Mouse (Mus musculus) hindbrain, embryonic 15.5 days (tissue): ENCODE results near the gene Dll4. TPM values are rescaled to one million over a fixed set of nuclear protein-coding genes. Genes with fewer than 3 reads are reported as not detected.

ENCODE experiments used
- ATAC-seq: fragments of 200-750 bp; cut with Nextera tagmentation; 2 replicates; pipeline ENCODE4 v1.8.0; 2017; ENCODE audit warnings: low read depth, moderate number of reproducible peaks, moderate TSS enrichment; ENCODE audit not compliant: low FRiP score
- H3K27ac ChIP-seq: fragments of 300-500 bp; sonication (generic); replicated peaks from 2 replicates; pipeline ENCODE4 v1.5.1; 2015; ENCODE audit warnings: mild to moderate bottlenecking, inconsistent platforms
- H3K27me3 ChIP-seq: fragments of 300-500 bp; sonication (generic); 2 replicates; pipeline ENCODE4 v1.6.1; 2015; ENCODE audit warnings: control low read depth, inconsistent platforms
- H3K36me3 ChIP-seq: fragments of 300-500 bp; sonication (generic); 2 replicates; pipeline ENCODE4 v1.6.1; 2015; ENCODE audit warnings: control low read depth, inconsistent platforms
- H3K4me1 ChIP-seq: fragments of 300-500 bp; sonication (generic); replicated peaks from 2 replicates; pipeline ENCODE4 v1.6.1; 2015; ENCODE audit warnings: control low read depth, inconsistent platforms
- H3K4me2 ChIP-seq: fragments of 300-500 bp; sonication (generic); 2 replicates; pipeline ENCODE4 v1.6.1; 2015; ENCODE audit warnings: moderate library complexity, mild to moderate bottlenecking, inconsistent platforms
- H3K4me3 ChIP-seq: fragments of 300-500 bp; sonication (generic); 2 replicates; pipeline ENCODE4 v1.5.1; 2015; ENCODE audit warnings: mild to moderate bottlenecking, inconsistent platforms
- H3K9ac ChIP-seq: fragments of 300-500 bp; sonication (generic); 2 replicates; pipeline ENCODE4 v1.6.1; 2015; ENCODE audit warnings: inconsistent platforms
- H3K9me3 ChIP-seq: fragments of 300-500 bp; sonication (generic); 2 replicates; pipeline ENCODE4 v1.6.1; 2016; ENCODE audit warnings: control low read depth, inconsistent platforms
- WGBS: fragments of 180-500 bp; shearing (Covaris S2); methylation state at CpG from one replicate; pipeline ENCODE4 v1.1.7; 2015; 5-methylcytosine and 5-hydroxymethylcytosine counted together
- polyA plus RNA-seq: library from polyadenylated mRNA; unstranded; fragments of >200 nt; fragmentation: Nextera tagmentation; extraction: Ambion mirVana; gene quantifications from 2 replicates; pipeline ENCODE4 v1.2.1, GENCODE M21; 2015

The Dll4 gene
- polyA plus RNA-seq, 1 experiment from 2014 or later, result 5.1 TPM

DNA sequence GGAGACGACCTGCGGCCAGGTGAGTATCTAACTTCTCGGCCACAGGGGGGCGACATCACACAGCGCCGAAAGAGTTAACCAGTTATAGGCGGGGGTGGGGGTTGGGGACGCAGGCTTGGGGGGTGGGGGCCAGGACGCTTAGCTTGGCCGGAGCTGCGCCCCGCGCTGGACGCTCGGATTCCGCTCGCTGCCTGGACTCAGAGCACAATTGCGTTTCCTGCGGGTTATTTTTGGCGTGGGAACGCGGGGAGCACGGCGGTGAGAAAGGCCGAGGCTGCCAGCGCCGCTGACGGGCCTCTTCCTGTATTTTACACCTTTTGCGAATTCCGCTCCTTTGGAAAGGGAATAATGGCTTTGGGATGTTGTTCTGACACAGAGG lies 1.5 kb downstream of the Dll4 start:
- Histone ChIP-seq H3K27ac (no peak overlapping the region), H3K9me3 (no peaks in the 10 kb centered on the region), H3K4me3 (peak overlapping the region; percentile 47), H3K9ac (peak overlapping the region; percentile 34), H3K4me2 (peak overlapping the region; percentile 96), H3K4me1 (peaks cover 66% of the 10 kb centered on the region), H3K27me3 (peaks cover 84% of the 10 kb centered on the region), H3K36me3 (no peaks in the 10 kb centered on the region)
- ATAC-seq, result no peak
- under 1% methylated on average over 30 of the region's 30 CpGs for WGBS

DNA sequence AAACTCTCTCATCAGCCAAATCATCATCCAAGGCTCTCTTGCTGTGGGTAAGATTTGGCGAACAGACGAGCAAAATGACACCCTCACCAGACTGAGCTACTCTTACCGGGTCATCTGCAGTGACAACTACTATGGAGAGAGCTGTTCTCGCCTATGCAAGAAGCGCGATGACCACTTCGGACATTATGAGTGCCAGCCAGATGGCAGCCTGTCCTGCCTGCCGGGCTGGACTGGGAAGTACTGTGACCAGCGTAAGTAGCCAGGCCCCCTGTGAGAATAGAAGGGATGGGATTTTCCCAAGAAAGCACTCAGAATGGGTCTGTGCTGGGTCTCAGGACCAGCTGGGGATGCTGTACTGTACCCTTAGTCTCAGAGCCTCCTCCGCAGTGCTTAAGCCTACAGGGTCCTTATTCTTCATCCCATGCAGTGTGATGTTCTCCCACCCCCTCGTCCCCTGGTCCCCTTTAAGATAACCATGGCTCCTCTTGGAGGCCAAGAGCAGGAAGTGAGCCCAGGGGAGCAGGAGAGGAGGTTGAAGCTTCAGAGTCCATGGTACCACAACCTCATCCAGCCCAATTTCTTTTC lies 2.5 kb downstream of the Dll4 start:
- no peak for ATAC-seq
- Histone ChIP-seq H3K27ac (no peak overlapping the region), H3K36me3 (no peaks in the 10 kb centered on the region), H3K27me3 (peaks cover 78% of the 10 kb centered on the region), H3K9me3 (no peaks in the 10 kb centered on the region), H3K9ac (no peak overlapping the region), H3K4me1 (peaks cover 57% of the 10 kb centered on the region), H3K4me3 (peak overlapping the region; percentile 47), H3K4me2 (peak overlapping the region; percentile 96)
- 16% methylated on average over 11 of the region's 11 CpGs for WGBS

DNA sequence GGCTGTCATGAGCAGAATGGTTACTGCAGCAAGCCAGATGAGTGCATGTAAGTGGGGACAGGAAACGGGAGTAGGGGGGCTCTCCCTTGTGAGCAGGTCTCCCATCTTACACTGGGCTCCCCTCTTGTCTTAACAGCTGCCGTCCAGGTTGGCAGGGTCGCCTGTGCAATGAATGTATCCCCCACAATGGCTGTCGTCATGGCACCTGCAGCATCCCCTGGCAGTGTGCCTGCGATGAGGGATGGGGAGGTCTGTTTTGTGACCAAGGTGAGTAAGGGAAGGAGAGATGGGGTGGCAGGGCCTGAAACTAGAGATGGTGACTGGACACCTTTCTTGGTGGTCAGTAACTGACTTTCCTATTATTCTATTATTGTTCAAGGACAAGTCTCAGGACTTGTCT lies 3.0 kb downstream of the Dll4 start:
- H3K4me2 ChIP-seq, result peak overlapping the region; percentile 96
- no peak overlapping the region for H3K27ac ChIP-seq
- H3K9ac ChIP-seq, result no peak overlapping the region
- H3K9me3 ChIP-seq, result no peaks in the 10 kb centered on the region
- peak overlapping the region; percentile 47 for H3K4me3 ChIP-seq
- peaks cover 57% of the 10 kb centered on the region for H3K4me1 ChIP-seq
- no peak for ATAC-seq
- peaks cover 73% of the 10 kb centered on the region for H3K27me3 ChIP-seq
- WGBS, result 27% methylated on average over 5 of the region's 5 CpGs
- H3K36me3 ChIP-seq, result no peaks in the 10 kb centered on the region

DNA sequence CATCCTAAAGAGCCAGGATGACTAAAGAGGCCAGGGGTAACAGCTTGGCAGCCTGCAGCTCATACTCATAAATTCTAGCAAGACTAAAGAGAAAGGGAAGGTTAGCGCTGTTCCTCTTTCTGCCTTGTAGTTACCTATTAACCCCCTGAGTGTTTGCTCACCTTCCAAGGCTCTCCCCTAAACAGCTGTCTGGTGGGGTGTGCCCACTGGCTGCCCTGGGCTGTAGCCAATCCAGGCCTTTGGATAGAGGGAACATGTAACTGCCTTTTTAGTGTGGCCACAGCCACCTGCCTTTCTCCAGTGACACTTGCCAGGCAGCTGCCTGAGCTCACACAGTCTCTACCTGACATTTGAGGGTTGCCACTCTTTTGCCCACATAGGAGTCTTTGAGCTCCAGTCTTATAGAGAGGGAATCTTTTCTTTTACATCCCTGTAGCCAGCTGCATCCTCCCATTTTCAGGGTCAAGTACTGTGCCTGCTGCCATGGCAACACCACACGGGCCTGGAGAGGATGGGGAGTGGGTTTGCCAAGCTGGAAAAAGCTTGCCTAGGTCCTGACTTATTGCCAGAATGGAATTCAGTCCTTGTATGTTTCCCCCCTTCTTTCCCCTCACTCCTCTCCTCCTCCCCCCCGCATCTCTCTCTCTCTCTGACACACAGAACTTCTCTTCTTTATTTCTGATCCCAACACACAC lies 3.7 kb downstream of the Dll4 start:
- Histone ChIP-seq H3K36me3 (no peaks in the 10 kb centered on the region), H3K27ac (no peak overlapping the region), H3K4me1 (peaks cover 51% of the 10 kb centered on the region), H3K27me3 (peaks cover 67% of the 10 kb centered on the region), H3K9me3 (no peaks in the 10 kb centered on the region), H3K4me2 (peak overlapping the region; percentile 96), H3K4me3 (no peak overlapping the region), H3K9ac (no peak overlapping the region)
- ATAC-seq, result no peak
- 46% methylated on average over 3 of the region's 3 CpGs for WGBS

DNA sequence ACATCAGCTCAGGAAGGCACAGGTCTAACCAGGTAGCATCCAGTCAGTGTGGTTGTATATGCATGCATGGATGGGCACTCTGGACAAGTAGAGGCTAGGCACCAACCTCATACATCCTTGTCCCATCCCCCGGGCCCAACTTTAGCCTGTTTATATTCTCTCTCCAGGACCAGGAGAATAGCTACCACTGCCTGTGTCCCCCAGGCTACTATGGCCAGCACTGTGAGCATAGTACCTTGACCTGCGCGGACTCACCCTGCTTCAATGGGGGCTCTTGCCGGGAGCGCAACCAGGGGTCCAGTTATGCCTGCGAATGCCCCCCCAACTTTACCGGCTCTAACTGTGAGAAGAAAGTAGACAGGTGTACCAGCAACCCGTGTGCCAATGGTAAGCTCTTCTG lies 5.2 kb downstream of the Dll4 start:
- Histone ChIP-seq H3K9ac (no peak overlapping the region), H3K4me1 (peaks cover 36% of the 10 kb centered on the region), H3K36me3 (no peaks in the 10 kb centered on the region), H3K4me3 (no peak overlapping the region), H3K27me3 (peaks cover 59% of the 10 kb centered on the region), H3K27ac (no peak overlapping the region), H3K9me3 (no peaks in the 10 kb centered on the region), H3K4me2 (no peak overlapping the region)
- 95% methylated on average over 8 of the region's 8 CpGs for WGBS
- no peak for ATAC-seq

DNA sequence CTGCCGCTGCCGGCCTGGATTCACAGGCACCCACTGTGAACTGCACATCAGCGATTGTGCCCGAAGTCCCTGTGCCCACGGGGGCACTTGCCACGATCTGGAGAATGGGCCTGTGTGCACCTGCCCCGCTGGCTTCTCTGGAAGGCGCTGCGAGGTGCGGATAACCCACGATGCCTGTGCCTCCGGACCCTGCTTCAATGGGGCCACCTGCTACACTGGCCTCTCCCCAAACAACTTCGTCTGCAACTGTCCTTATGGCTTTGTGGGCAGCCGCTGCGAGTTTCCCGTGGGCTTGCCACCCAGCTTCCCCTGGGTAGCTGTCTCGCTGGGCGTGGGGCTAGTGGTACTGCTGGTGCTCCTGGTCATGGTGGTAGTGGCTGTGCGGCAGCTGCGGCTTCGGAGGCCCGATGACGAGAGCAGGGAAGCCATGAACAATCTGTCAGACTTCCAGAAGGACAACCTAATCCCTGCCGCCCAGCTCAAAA lies 6.6 kb downstream of the Dll4 start:
- no peak overlapping the region for H3K4me2 ChIP-seq

DNA sequence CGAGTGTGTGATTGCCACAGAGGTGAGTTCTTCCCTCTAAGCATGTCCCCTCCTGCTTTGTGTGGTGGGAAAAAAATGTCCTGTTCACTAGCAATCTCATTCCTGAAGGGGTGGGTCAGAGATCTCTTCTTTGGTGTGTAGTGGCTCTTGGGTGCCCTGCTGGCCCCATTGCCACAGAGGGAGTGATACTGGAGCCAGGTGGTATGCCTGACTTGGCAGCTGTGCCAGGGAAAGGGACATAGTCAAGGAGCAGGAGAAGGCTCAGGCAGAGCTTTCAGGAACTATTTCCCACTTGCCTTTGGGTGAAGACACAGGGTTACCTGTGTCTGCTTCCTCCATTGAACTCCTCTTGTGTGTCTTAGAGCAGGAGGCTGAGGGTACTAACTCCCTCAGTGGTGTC lies 8.6 kb downstream of the Dll4 start:
- H3K4me3 ChIP-seq, result no peak overlapping the region
- no peak overlapping the region for H3K4me2 ChIP-seq
- peaks cover 35% of the 10 kb centered on the region for H3K27me3 ChIP-seq
- peaks cover 11% of the 10 kb centered on the region for H3K4me1 ChIP-seq
- 69% methylated on average over 1 of the region's 1 CpGs for WGBS
- H3K9ac ChIP-seq, result no peak overlapping the region
- H3K27ac ChIP-seq, result no peak overlapping the region
- no peaks in the 10 kb centered on the region for H3K36me3 ChIP-seq
- no peak for ATAC-seq
- no peaks in the 10 kb centered on the region for H3K9me3 ChIP-seq

More for the DNA sequence above, 6.6 kb downstream of the Dll4 start:
- Histone ChIP-seq H3K4me1 (peaks cover 23% of the 10 kb centered on the region), H3K4me3 (no peak overlapping the region), H3K9ac (no peak overlapping the region), H3K36me3 (no peaks in the 10 kb centered on the region), H3K9me3 (no peaks in the 10 kb centered on the region), H3K27me3 (peaks cover 52% of the 10 kb centered on the region), H3K27ac (no peak overlapping the region)
- 67% methylated on average over 24 of the region's 24 CpGs for WGBS
- no peak for ATAC-seq

DNA sequence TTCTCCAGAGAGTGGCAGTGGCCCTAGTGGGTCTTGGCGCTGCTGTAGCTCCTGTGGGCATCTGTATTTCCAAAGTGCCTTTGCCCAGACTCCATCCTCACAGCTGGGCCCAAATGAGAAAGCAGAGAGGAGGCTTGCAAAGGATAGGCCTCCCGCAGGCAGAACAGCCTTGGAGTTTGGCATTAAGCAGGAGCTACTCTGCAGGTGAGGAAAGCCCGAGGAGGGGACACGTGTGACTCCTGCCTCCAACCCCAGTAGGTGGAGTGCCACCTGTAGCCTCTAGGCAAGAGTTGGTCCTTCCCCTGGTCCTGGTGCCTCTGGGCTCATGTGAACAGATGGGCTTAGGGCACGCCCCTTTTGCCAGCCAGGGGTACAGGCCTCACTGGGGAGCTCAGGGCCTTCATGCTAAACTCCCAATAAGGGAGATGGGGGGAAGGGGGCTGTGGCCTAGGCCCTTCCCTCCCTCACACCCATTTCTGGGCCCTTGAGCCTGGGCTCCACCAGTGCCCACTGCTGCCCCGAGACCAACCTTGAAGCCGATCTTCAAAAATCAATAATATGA lies 9.5 kb downstream of the Dll4 start:
- H3K27ac ChIP-seq, result no peak overlapping the region
- no peak overlapping the region for H3K9ac ChIP-seq
- H3K27me3 ChIP-seq, result peaks cover 29% of the 10 kb centered on the region
- H3K4me2 ChIP-seq, result no peak overlapping the region
- no peak for ATAC-seq
- H3K4me3 ChIP-seq, result no peak overlapping the region
- no peaks in the 10 kb centered on the region for H3K9me3 ChIP-seq
- H3K36me3 ChIP-seq, result no peaks in the 10 kb centered on the region
- WGBS, result 71% methylated on average over 7 of the region's 7 CpGs
- H3K4me1 ChIP-seq, result peaks cover 6% of the 10 kb centered on the region

DNA sequence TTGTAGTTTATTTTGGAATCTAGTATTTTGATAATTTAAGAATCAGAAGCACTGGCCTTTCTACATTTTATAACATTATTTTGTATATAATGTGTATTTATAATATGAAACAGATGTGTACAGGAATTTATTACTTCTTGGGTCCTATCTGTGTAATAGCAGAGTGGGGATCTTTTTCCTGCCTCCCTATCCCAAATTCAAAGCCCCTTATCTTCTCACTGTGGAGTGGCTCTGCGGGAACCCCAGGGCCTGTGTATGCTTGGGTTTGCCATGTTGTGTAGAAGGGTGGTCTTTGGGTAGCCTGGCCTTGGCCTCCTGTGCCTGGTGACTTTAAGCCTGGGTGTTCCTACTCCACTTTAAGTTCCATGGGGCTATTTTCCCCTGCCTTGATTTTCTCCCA lies 10.0 kb downstream of the Dll4 start:
- Histone ChIP-seq H3K9me3 (no peaks in the 10 kb centered on the region), H3K4me3 (no peak overlapping the region), H3K4me2 (no peak overlapping the region), H3K27me3 (peaks cover 24% of the 10 kb centered on the region), H3K9ac (no peak overlapping the region), H3K4me1 (peaks cover 6% of the 10 kb centered on the region), H3K27ac (no peak overlapping the region), H3K36me3 (no peaks in the 10 kb centered on the region)
- 91% methylated on average over 1 of the region's 1 CpGs for WGBS
- ATAC-seq, result no peak

DNA sequence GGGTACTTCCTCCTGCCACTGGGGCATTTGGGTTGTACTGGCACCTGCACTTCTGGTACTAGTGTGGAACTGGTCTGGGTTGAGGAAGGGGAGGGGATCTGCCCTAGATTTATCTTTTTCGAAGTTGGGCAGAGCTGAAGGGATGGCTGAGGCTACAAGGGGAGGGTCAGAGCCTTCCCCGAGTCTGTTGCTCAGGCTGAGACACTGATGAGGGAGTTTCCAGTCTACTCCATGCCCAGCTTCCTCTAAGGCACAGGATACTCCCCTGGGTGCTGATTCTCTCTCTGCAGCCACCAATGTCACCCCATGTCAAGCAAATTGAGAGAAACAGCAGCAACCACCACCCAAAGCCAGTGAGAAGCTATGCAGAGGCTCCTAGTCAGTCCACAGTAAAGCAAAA lies 10.4 kb downstream of the Dll4 start:
- Histone ChIP-seq H3K4me1 (peaks cover 6% of the 10 kb centered on the region), H3K9me3 (no peaks in the 10 kb centered on the region), H3K4me2 (no peak overlapping the region), H3K27me3 (peaks cover 19% of the 10 kb centered on the region), H3K27ac (no peak overlapping the region), H3K4me3 (no peak overlapping the region), H3K36me3 (no peaks in the 10 kb centered on the region), H3K9ac (no peak overlapping the region)
- 78% methylated on average over 2 of the region's 2 CpGs for WGBS
- no peak for ATAC-seq

DNA sequence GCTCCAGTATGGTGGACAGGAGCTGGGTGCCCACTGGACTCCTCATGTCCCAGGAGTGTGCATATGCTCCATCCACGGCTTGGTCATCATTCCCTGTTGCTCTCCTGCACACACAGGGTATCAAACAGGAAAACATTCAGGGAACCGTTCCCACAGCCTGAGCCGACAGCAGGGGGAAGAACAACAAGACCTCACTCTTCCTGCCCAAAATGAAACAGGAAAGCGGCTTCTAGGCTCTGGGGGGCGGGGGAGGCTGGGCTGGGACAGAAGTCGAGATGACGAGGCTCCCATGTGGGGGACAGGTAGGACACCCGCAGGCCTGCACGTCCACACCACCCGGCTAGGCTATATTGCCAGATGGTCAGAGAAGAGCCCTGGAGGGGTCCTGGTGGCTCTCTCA lies 10.9 kb downstream of the Dll4 start:
- Histone ChIP-seq H3K9ac (no peak overlapping the region), H3K4me3 (no peak overlapping the region), H3K27ac (0 out of 2 replicates have a peak overlapping the region, but pooled peaks have one; percentile 70), H3K4me2 (no peak overlapping the region), H3K4me1 (peaks cover 6% of the 10 kb centered on the region), H3K9me3 (no peaks in the 10 kb centered on the region), H3K27me3 (peaks cover 14% of the 10 kb centered on the region), H3K36me3 (no peaks in the 10 kb centered on the region)
- ATAC-seq, result no peak
- 71% methylated on average over 10 of the region's 10 CpGs for WGBS

DNA sequence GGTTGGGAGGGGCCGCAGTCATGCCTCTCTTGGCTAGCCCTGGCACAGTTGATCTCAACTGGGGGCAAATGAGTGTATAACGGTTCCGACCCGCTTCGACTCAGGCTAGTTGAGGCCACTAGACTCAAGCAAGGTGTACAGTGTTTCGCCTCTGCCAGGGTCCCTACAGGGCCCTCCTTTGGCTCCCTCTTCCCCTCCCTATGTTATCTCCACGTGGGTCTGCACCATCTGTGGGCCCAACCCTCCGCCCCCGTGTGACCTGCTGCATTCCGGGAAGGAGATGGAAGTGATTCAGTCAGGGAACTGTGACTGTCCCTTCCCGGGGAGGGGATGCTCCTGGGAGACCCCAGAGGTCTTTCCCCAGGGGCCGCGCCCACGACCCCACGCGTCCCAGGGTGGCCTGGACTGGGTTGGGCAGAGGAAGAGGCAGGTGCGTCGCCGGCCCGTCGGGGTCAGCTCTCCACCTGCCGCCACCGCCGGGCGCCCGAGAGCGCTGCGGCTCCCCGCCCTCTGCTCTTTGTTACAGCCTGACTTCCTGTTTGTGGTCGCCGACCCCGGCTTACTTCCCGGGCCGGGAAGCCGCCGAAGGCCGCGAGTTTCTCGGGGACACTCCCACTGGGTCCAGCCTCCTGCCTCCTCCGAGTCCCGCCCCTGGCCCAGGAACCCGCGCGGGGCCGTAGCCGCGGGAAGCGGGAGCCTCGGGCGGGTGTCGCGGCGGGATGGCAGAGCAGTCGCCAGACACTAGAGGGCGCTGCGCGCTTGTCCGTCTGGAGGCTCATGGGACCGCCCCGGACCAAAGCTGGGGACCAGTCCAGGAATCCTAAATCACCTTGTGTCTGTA lies 12.1 kb downstream of the Dll4 start:
- Histone ChIP-seq H3K27ac (peak overlapping the region; percentile 70), H3K9me3 (no peaks in the 10 kb centered on the region)
- 8% methylated on average over 59 of the region's 60 CpGs for WGBS

More for the DNA sequence above, 12.1 kb downstream of the Dll4 start:
- peak; percentile 85 for ATAC-seq
- peaks cover 6% of the 10 kb centered on the region for H3K4me1 ChIP-seq
- peaks cover 5% of the 10 kb centered on the region; the same call in 1 of the 2 replicates for H3K27me3 ChIP-seq
- H3K4me2 ChIP-seq, result peak overlapping the region; percentile 89
- peak overlapping the region; percentile 72 for H3K9ac ChIP-seq
- no peaks in the 10 kb centered on the region for H3K36me3 ChIP-seq
- peak overlapping the region; percentile 53 for H3K4me3 ChIP-seq
